14 mouse cellular contexts compared by ENCODE assay signal in genomic region chr4:141659739-141660138, GRCm38 (mm10). TPM values are rescaled to one million over a fixed set of nuclear protein-coding genes. Genes with fewer than 3 reads are reported as not detected.
DNase-seq lines count a peak whose midpoint lies in the region; ATAC-seq lines count a peak whose summit lies in the region.
"Had no signal": no experiment of that assay in that cellular context is flagged by ENCODE, and none has a peak within 500 bp of the region (broad histone marks: within the 10 kb centered on the region; RNA-seq: fewer than 3 reads in every experiment).

No protein-coding gene starts in this region.

- peaks cover 45% of the 10 kb centered on the region for H3K36me3 ChIP-seq in kidney, embryonic 15.5 days
- no peaks in the 10 kb centered on the region for H3K36me3 ChIP-seq in splenic B cell, adult 2 months (ENCODE audit: control insufficient read depth, insufficient read depth, low read length, poor library complexity, severe bottlenecking)

- no peak for ATAC-seq in kidney, embryonic 15.5 days (replicated peaks; ENCODE audit: low FRiP score)
- ATAC-seq: forebrain, embryonic 13.5 days; Patski had no signal

- no peak overlapping the region for H3K4me2 ChIP-seq in kidney, embryonic 15.5 days
- H3K4me2 ChIP-seq: forebrain, embryonic 13.5 days; hindbrain, embryonic 14.5 days; limb, embryonic 12.5 days; midbrain, embryonic 12.5 days had no signal

- DNase-seq in kidney, postnatal 10 days, result peak; percentile 47
- peak; percentile 11 for DNase-seq in thymus, postnatal 25 days
- no peak for DNase-seq in thymus, postnatal 0 days (ENCODE audit: low spot score)
- peak; percentile 24 for DNase-seq in embryo, embryonic 11 days
- DNase-seq in splenic B cell, adult 2 months (ENCODE audit: low read depth, low spot score), result peak; percentile 18
- DNase-seq in spleen, postnatal 14 days (ENCODE audit: low spot score in 2 of 2), result no peak

- H3K27me3 ChIP-seq in kidney, embryonic 15.5 days, result no peaks in the 10 kb centered on the region
- H3K27me3 ChIP-seq in splenic B cell, adult 2 months (ENCODE audit: control insufficient read depth, insufficient read depth, low read length, poor library complexity, severe bottlenecking), result no peaks in the 10 kb centered on the region
- H3K27me3 ChIP-seq: forebrain, embryonic 13.5 days; limb, embryonic 12.5 days; midbrain, embryonic 12.5 days; Patski had no signal

- no peaks in the 10 kb centered on the region for H3K9me3 ChIP-seq in kidney, embryonic 15.5 days (replicated peaks)
- H3K9me3 ChIP-seq: forebrain, embryonic 13.5 days; limb, embryonic 12.5 days; midbrain, embryonic 12.5 days had no signal

- 71% methylated on average over 4 of the region's 4 CpGs for WGBS in kidney, embryonic 15.5 days

- H3K4me1 ChIP-seq in kidney, embryonic 15.5 days, result peaks cover 18% of the 10 kb centered on the region

- no peak overlapping the region for H3K4me3 ChIP-seq in kidney, embryonic 15.5 days (replicated peaks)
- H3K4me3 ChIP-seq: forebrain, embryonic 13.5 days; limb, embryonic 12.5 days; midbrain, embryonic 12.5 days had no signal

- H3K9ac ChIP-seq in kidney, embryonic 15.5 days, result no peak overlapping the region
- H3K9ac ChIP-seq: forebrain, embryonic 13.5 days; hindbrain, embryonic 14.5 days; limb, embryonic 12.5 days; midbrain, embryonic 12.5 days had no signal

- H3K27ac ChIP-seq in kidney, embryonic 15.5 days, result no peak overlapping the region
- H3K27ac ChIP-seq: forebrain, embryonic 13.5 days; hindbrain, embryonic 14.5 days; limb, embryonic 12.5 days; midbrain, embryonic 12.5 days had no signal

RNA-seq across cellular contexts. Expression of gene Plekhm2, which starts 5.0 kb away (rescaled TPM):
- polyA plus RNA-seq in kidney, embryonic 15.5 days (2015; fragmentation: Nextera tagmentation; extraction: Ambion mirVana), result 4.7 and 6.8 TPM in 2 replicates
- polyA plus RNA-seq in thymus, postnatal 0 days (2015; fragmentation: Nextera tagmentation; extraction: Ambion mirVana), result 2.6 and 3.6 TPM in 2 replicates

RNA-seq across cellular contexts. Expression of gene Rsc1a1, which starts 25.7 kb away (rescaled TPM):
- not detected in 2 replicates for polyA plus RNA-seq in kidney, embryonic 15.5 days (2015; fragmentation: Nextera tagmentation; extraction: Ambion mirVana)
- not detected in 2 replicates for polyA plus RNA-seq in thymus, postnatal 0 days (2015; fragmentation: Nextera tagmentation; extraction: Ambion mirVana)
- polyA plus RNA-seq: hindbrain, embryonic 14.5 days; limb, embryonic 12.5 days; midbrain, embryonic 12.5 days; stomach, embryonic 16.5 days had no signal

RNA-seq across cellular contexts. Expression of gene Slc25a34, which starts 36.1 kb away (rescaled TPM):
- 0.27 and 0.49 TPM in 2 replicates for polyA plus RNA-seq in kidney, embryonic 15.5 days (2015; fragmentation: Nextera tagmentation; extraction: Ambion mirVana)
- 0.08 TPM in 1 of 2 replicates, not detected in the other for polyA plus RNA-seq in thymus, postnatal 0 days (2015; fragmentation: Nextera tagmentation; extraction: Ambion mirVana)
- polyA plus RNA-seq: hindbrain, embryonic 14.5 days; limb, embryonic 12.5 days; neural tube, embryonic 14.5 days had no signal

RNA-seq across cellular contexts. Expression of gene Tmem82, which starts 41.3 kb away (rescaled TPM):
- 2.7 and 3.1 TPM in 2 replicates for polyA plus RNA-seq in kidney, embryonic 15.5 days (2015; fragmentation: Nextera tagmentation; extraction: Ambion mirVana)
- polyA plus RNA-seq in thymus, postnatal 0 days (2015; fragmentation: Nextera tagmentation; extraction: Ambion mirVana), result 0.23 and 0.33 TPM in 2 replicates
- polyA plus RNA-seq: hindbrain, embryonic 14.5 days had no signal

RNA-seq across cellular contexts. Expression of gene Fblim1, which starts 53.8 kb away (rescaled TPM):
- 71.4 and 81.3 TPM in 2 replicates for polyA plus RNA-seq in kidney, embryonic 15.5 days (2015; fragmentation: Nextera tagmentation; extraction: Ambion mirVana)
- 2.4 and 3.9 TPM in 2 replicates for polyA plus RNA-seq in thymus, postnatal 0 days (2015; fragmentation: Nextera tagmentation; extraction: Ambion mirVana)

Comparison
In these comparisons a context has a peak if more than half of its experiments do, and no peak if none do; other contexts are left out.
1. DNase-seq: peak in kidney, postnatal 10 days (single experiment), thymus, postnatal 25 days (single experiment), embryo, embryonic 11 days (single experiment) and splenic B cell, adult 2 months (single experiment); none in thymus, postnatal 0 days (single experiment) and spleen, postnatal 14 days (0 of 2).